Mouse (Mus musculus) spleen, embryonic (tissue): Measurements from ENCODE around the gene Kcnk6.
"Not testable (repeated sequence)": the region's sequence is repeated elsewhere in the genome, so short reads cannot be mapped to it uniquely, and the experiment has no call there.

ENCODE experiments used
- CTCF ChIA-PET: fragments of 350-600 bp; sonication (Branson Sonifier 250); formaldehyde crosslinking; loops from one replicate; lab custom pipeline; 2022; lab: Charles Lee

Kcnk6 gene

GRCm38 (mm10) chr7:29212199-29212765 is 20.0 kb downstream of the Kcnk6 start:
- CTCF ChIA-PET: interaction anchor here (1.0 kb wide), 1 partner anchor 11 kb away, joined by 3 read pairs; no protein-coding TSS in a partner anchor

GRCm38 (mm10) chr7:29211415-29212198 is 20.7 kb downstream of the Kcnk6 start:
- CTCF ChIA-PET: interaction anchor here (1.0 kb wide), 1 partner anchor 12 kb away, joined by 3 read pairs; no protein-coding TSS in a partner anchor

GRCm38 (mm10) chr7:29211013-29211412 is 21.3 kb downstream of the Kcnk6 start:
- CTCF ChIA-PET: not testable (repeated sequence)

GRCm38 (mm10) chr7:29202577-29202976 is 29.7 kb downstream of the Kcnk6 start:
- CTCF ChIA-PET: no interaction called here

- CTCF ChIA-PET: not testable (repeated sequence)
These were observed 38.1 kb downstream of the Kcnk6 start for GRCm38 (mm10) chr7:29194230-29194629.

- CTCF ChIA-PET: not testable (repeated sequence)
These were observed 51.0 kb downstream of the Kcnk6 start for GRCm38 (mm10) chr7:29181323-29181722.

GRCm38 (mm10) chr7:29180854-29181236 is 51.5 kb downstream of the Kcnk6 start:
- CTCF ChIA-PET: no interaction called here

- CTCF ChIA-PET: no interaction called here
These were observed 52.0 kb downstream of the Kcnk6 start, which contains the start of gene Psmd8 for GRCm38 (mm10) chr7:29180077-29180853. Gene Psmd8, minus strand, starts transcription at chr7:29180701.

GRCm38 (mm10) chr7:29179323-29179722 is 53.0 kb downstream of the Kcnk6 start:
- CTCF ChIA-PET: interaction anchor here (0.6 kb wide), 1 partner anchor 110 kb away, joined by 4 read pairs; the partner anchor contains the start of gene Ppp1r14a

GRCm38 (mm10) chr7:29178106-29178505 is 54.2 kb downstream of the Kcnk6 start:
- CTCF ChIA-PET: interaction anchor here (0.5 kb wide), 1 partner anchor 36 kb away, joined by 7 read pairs; the partner anchor contains the start of gene Catsperg1

GRCm38 (mm10) chr7:29172390-29173016 is 59.8 kb downstream of the Kcnk6 start:
- CTCF ChIA-PET: no interaction called here
